Mouse (Mus musculus): ENCODE measurements at regions not wholly inside any gene's neighbourhood (a gene's known extent, or its start where the extent isn't known, plus 50 kb on each side); places are given as distances from the start of the nearest gene placed in this dataset.

- no peaks in the 10 kb centered on the region; the same call in 1 of the 2 replicates for H3K79me2 ChIP-seq (ENCODE audit: control insufficient read depth, insufficient read depth, low read length, poor library complexity)
- no peaks in the 10 kb centered on the region for H3K9me3 ChIP-seq (replicated peaks; ENCODE audit: insufficient read depth, low read length)
- no peak for DNase-seq (ENCODE audit: low read depth, low spot score)
- H3K27ac ChIP-seq (ENCODE audit: control insufficient read depth, low read depth, low read length) = no peak overlapping the region
- TF ChIP-seq CHD1 (IDR thresholded peaks at IDR 0.05; ENCODE audit: low read depth, low read length) (no peak), SMC3 (IDR thresholded peaks at IDR 0.05; ENCODE audit: low read depth, low read length) (no peak), ZKSCAN1 (IDR thresholded peaks at IDR 0.05; ENCODE audit: low read depth, low read length) (no peak), USF2 (IDR thresholded peaks at IDR 0.05; ENCODE audit: borderline replicate concordance in 1 of 2, insufficient read depth in 1 of 2, low read depth in 1 of 2, low read length in 2 of 2) (no peak), ELF1 (IDR thresholded peaks at IDR 0.05; ENCODE audit: low read depth, low read length) (no peak), EP300 (IDR thresholded peaks at IDR 0.05; ENCODE audit: low read depth in 1 of 2, low read length in 2 of 2) (no peak), POLR2AphosphoS2 (IDR thresholded peaks at IDR 0.05; ENCODE audit: low read length) (no peak), MAZ (IDR thresholded peaks at IDR 0.05; ENCODE audit: low read depth, low read length) (no peak), MEF2A (IDR thresholded peaks at IDR 0.05; ENCODE audit: extremely low read depth, insufficient replicate concordance, low read depth, low read length, poor library complexity, severe bottlenecking) (no peak), GATA1 (IDR thresholded peaks at IDR 0.05; ENCODE audit: low read depth, low read length) (no peak), TCF12 (IDR thresholded peaks at IDR 0.05; ENCODE audit: low read depth, low read length) (no peak), POLR2A (IDR thresholded peaks at IDR 0.05; ENCODE audit: control insufficient read depth in 1 of 2, insufficient read depth in 1 of 2, low read depth in 1 of 2, low read length in 2 of 2, poor library complexity in 1 of 2) (no peak), BHLHE40 (IDR thresholded peaks at IDR 0.05; ENCODE audit: borderline replicate concordance, low read depth, low read length) (no peak), RAD21 (IDR thresholded peaks at IDR 0.05; ENCODE audit: low read depth, low read length) (no peak)
- peaks cover 12 to 24% of the 10 kb centered on the region in 2 experiments for H3K4me1 ChIP-seq (ENCODE audit: control insufficient read depth in 1 of 2, insufficient read depth in 2 of 2, low read length in 2 of 2)
- H3K4me3 ChIP-seq (ENCODE audit: control insufficient read depth in 1 of 2, insufficient read depth in 1 of 2, low read depth in 2 of 2, low read length in 2 of 2) = no peak overlapping the region
- H3K9ac ChIP-seq (ENCODE audit: control insufficient read depth, low read depth, low read length, poor library complexity, severe bottlenecking) = no peak overlapping the region
- H3K27me3 ChIP-seq (ENCODE audit: control insufficient read depth in 1 of 2, insufficient read depth in 2 of 2, low read length in 2 of 2) = no peaks in the 10 kb centered on the region
- H3K36me3 ChIP-seq (ENCODE audit: control insufficient read depth in 1 of 2, insufficient read depth in 2 of 2, low read length in 2 of 2) = peaks cover 0 to 33% of the 10 kb centered on the region in 2 experiments; a peak in 2 of 4 replicates
Measured at GRCm38 (mm10) chr5:64597451-64597850, 205.7 kb upstream of the Klf3 start.

GRCm38 (mm10) chr5:64598606-64599005 is 204.6 kb upstream of the Klf3 start:
- no peak for TF ChIP-seq ZC3H11A (IDR thresholded peaks at IDR 0.05; ENCODE audit: low read depth, low read length)
- TF ChIP-seq ELF1 (IDR thresholded peaks at IDR 0.05; ENCODE audit: low read depth, low read length) = no peak
- TF ChIP-seq ZNF384 (IDR thresholded peaks at IDR 0.05; ENCODE audit: low read depth, low read length) = no peak
- no peak for TF ChIP-seq RCOR1 (IDR thresholded peaks at IDR 0.05; ENCODE audit: low read depth, low read length)
- no peak overlapping the region for H3K27ac ChIP-seq (ENCODE audit: control insufficient read depth, low read depth, low read length)
- H3K36me3 ChIP-seq (ENCODE audit: control insufficient read depth in 1 of 2, insufficient read depth in 2 of 2, low read length in 2 of 2) = peaks cover 0 to 27% of the 10 kb centered on the region in 2 experiments; a peak in 2 of 4 replicates
- no peak for DNase-seq (ENCODE audit: low read depth, low spot score)
- H3K4me1 ChIP-seq (ENCODE audit: control insufficient read depth in 1 of 2, insufficient read depth in 2 of 2, low read length in 2 of 2) = peaks cover 12 to 20% of the 10 kb centered on the region in 2 experiments
- H3K9me3 ChIP-seq (replicated peaks; ENCODE audit: insufficient read depth, low read length) = no peaks in the 10 kb centered on the region
- no peak overlapping the region for H3K4me3 ChIP-seq (ENCODE audit: control insufficient read depth in 1 of 2, insufficient read depth in 1 of 2, low read depth in 2 of 2, low read length in 2 of 2)
- H3K79me2 ChIP-seq (ENCODE audit: control insufficient read depth, insufficient read depth, low read length, poor library complexity) = no peaks in the 10 kb centered on the region; the same call in 1 of the 2 replicates
- H3K27me3 ChIP-seq (ENCODE audit: control insufficient read depth in 1 of 2, insufficient read depth in 2 of 2, low read length in 2 of 2) = no peaks in the 10 kb centered on the region
- H3K9ac ChIP-seq (ENCODE audit: control insufficient read depth, low read depth, low read length, poor library complexity, severe bottlenecking) = no peak overlapping the region

All from MEL (cell line).